Mouse (Mus musculus): Measurements from ENCODE around the gene Ermp1. TPM values are rescaled to one million over a fixed set of nuclear protein-coding genes. Genes with fewer than 3 reads are reported as not detected.
A peak's percentile ranks its signal among the peaks of the same experiment; 100 is the strongest.

Ermp1 gene
- polyA plus RNA-seq, 1 experiment from 2014 or later: 10.0 TPM

- ATAC-seq (ENCODE audit: low read depth): no peak
- H3K4me3 ChIP-seq (ENCODE audit: low read depth, low read length): no peak overlapping the region
- H3K4me2 ChIP-seq (ENCODE audit: low read depth, low read length): no peak overlapping the region
- no peak overlapping the region for H3K9ac ChIP-seq (ENCODE audit: low read depth, low read length)
- H3K4me1 ChIP-seq (ENCODE audit: control insufficient read depth, low read depth, low read length): no peaks in the 10 kb centered on the region
- no peak overlapping the region for H3K27ac ChIP-seq (ENCODE audit: low read length)
- WGBS (ENCODE audit: insufficient replicate concordance): 71% methylated on average over 4 of the region's 4 CpGs
- H3K36me3 ChIP-seq (ENCODE audit: control insufficient read depth, insufficient read depth): no peaks in the 10 kb centered on the region
- no peaks in the 10 kb centered on the region for H3K9me3 ChIP-seq (replicated peaks; ENCODE audit: control insufficient read depth, low read length)
- no peaks in the 10 kb centered on the region for H3K27me3 ChIP-seq (ENCODE audit: control insufficient read depth, insufficient read depth, low read depth, low read length)
These were observed 7.8 kb upstream of the Ermp1 start for GRCm38 (mm10) chr19:29656029-29656428.

GRCm38 (mm10) chr19:29655148-29655547, 6.9 kb upstream of the Ermp1 start:
- 58% methylated on average over 6 of the region's 6 CpGs for WGBS (ENCODE audit: insufficient replicate concordance)
- no peak overlapping the region for H3K9ac ChIP-seq (ENCODE audit: low read depth, low read length)
- no peak for ATAC-seq (ENCODE audit: low read depth)
- H3K27me3 ChIP-seq (ENCODE audit: control insufficient read depth, insufficient read depth, low read depth, low read length): no peaks in the 10 kb centered on the region
- no peak overlapping the region for H3K27ac ChIP-seq (ENCODE audit: low read length)
- H3K4me3 ChIP-seq (ENCODE audit: low read depth, low read length): no peak overlapping the region
- no peaks in the 10 kb centered on the region for H3K9me3 ChIP-seq (replicated peaks; ENCODE audit: control insufficient read depth, low read length)
- no peak overlapping the region for H3K4me2 ChIP-seq (ENCODE audit: low read depth, low read length)
- peaks cover 4% of the 10 kb centered on the region for H3K4me1 ChIP-seq (ENCODE audit: control insufficient read depth, low read depth, low read length)
- H3K36me3 ChIP-seq (ENCODE audit: control insufficient read depth, insufficient read depth): no peaks in the 10 kb centered on the region

GRCm38 (mm10) chr19:29653768-29654265, 5.6 kb upstream of the Ermp1 start:
- Histone ChIP-seq H3K9me3 (replicated peaks; ENCODE audit: control insufficient read depth, low read length) (no peaks in the 10 kb centered on the region), H3K27me3 (ENCODE audit: control insufficient read depth, insufficient read depth, low read depth, low read length) (no peaks in the 10 kb centered on the region), H3K4me3 (ENCODE audit: low read depth, low read length) (no peak overlapping the region), H3K36me3 (ENCODE audit: control insufficient read depth, insufficient read depth) (no peaks in the 10 kb centered on the region), H3K9ac (ENCODE audit: low read depth, low read length) (no peak overlapping the region), H3K4me1 (ENCODE audit: control insufficient read depth, low read depth, low read length) (peaks cover 18% of the 10 kb centered on the region), H3K4me2 (ENCODE audit: low read depth, low read length) (no peak overlapping the region), H3K27ac (ENCODE audit: low read length) (no peak overlapping the region)
- WGBS (ENCODE audit: insufficient replicate concordance): 85% methylated on average over 9 of the region's 9 CpGs
- ATAC-seq (ENCODE audit: low read depth): no peak

- WGBS (ENCODE audit: insufficient replicate concordance): 61% methylated on average over 1 of the region's 1 CpGs
- H3K4me3 ChIP-seq (ENCODE audit: low read depth, low read length): no peak overlapping the region
These were observed 1.5 kb upstream of the Ermp1 start for GRCm38 (mm10) chr19:29649683-29650082.

GRCm38 (mm10) chr19:29648550-29648914, 317 bp upstream of the Ermp1 start:
- H3K27ac ChIP-seq (ENCODE audit: low read length): peak overlapping the region; percentile 74
- WGBS (ENCODE audit: insufficient replicate concordance): 27% methylated on average over 4 of the region's 4 CpGs
- H3K9ac ChIP-seq (ENCODE audit: low read depth, low read length): peak overlapping the region; percentile 97

More at GRCm38 (mm10) chr19:29649683-29650082, 1.5 kb upstream of the Ermp1 start:
- Histone ChIP-seq H3K27ac (ENCODE audit: low read length) (peak overlapping the region; percentile 69), H3K27me3 (ENCODE audit: control insufficient read depth, insufficient read depth, low read depth, low read length) (no peaks in the 10 kb centered on the region), H3K4me2 (ENCODE audit: low read depth, low read length) (peak overlapping the region; percentile 29; the same call in 1 of the 2 replicates), H3K9me3 (replicated peaks; ENCODE audit: control insufficient read depth, low read length) (no peaks in the 10 kb centered on the region; the same call in 1 of the 2 replicates), H3K4me1 (ENCODE audit: control insufficient read depth, low read depth, low read length) (peaks cover 29% of the 10 kb centered on the region), H3K9ac (ENCODE audit: low read depth, low read length) (no peak overlapping the region), H3K36me3 (ENCODE audit: control insufficient read depth, insufficient read depth) (peaks cover 9% of the 10 kb centered on the region)
- peak; percentile 73 for ATAC-seq (ENCODE audit: low read depth)

GRCm38 (mm10) chr19:29644747-29645146, 3.5 kb downstream of the Ermp1 start:
- WGBS (ENCODE audit: insufficient replicate concordance): 94% methylated on average over 6 of the region's 6 CpGs
- no peak for ATAC-seq (ENCODE audit: low read depth)
- H3K27me3 ChIP-seq (ENCODE audit: control insufficient read depth, insufficient read depth, low read depth, low read length): no peaks in the 10 kb centered on the region
- no peak overlapping the region for H3K9ac ChIP-seq (ENCODE audit: low read depth, low read length)
- no peak overlapping the region for H3K4me2 ChIP-seq (ENCODE audit: low read depth, low read length)
- peaks cover 27% of the 10 kb centered on the region for H3K4me1 ChIP-seq (ENCODE audit: control insufficient read depth, low read depth, low read length)
- peaks cover 10% of the 10 kb centered on the region for H3K36me3 ChIP-seq (ENCODE audit: control insufficient read depth, insufficient read depth)
- H3K27ac ChIP-seq (ENCODE audit: low read length): no peak overlapping the region
- H3K4me3 ChIP-seq (ENCODE audit: low read depth, low read length): no peak overlapping the region
- no peaks in the 10 kb centered on the region; the same call in 1 of the 2 replicates for H3K9me3 ChIP-seq (replicated peaks; ENCODE audit: control insufficient read depth, low read length)

More at GRCm38 (mm10) chr19:29648550-29648914, 317 bp upstream of the Ermp1 start:
- Histone ChIP-seq H3K27me3 (ENCODE audit: control insufficient read depth, insufficient read depth, low read depth, low read length) (no peaks in the 10 kb centered on the region), H3K36me3 (ENCODE audit: control insufficient read depth, insufficient read depth) (peaks cover 10% of the 10 kb centered on the region), H3K9me3 (replicated peaks; ENCODE audit: control insufficient read depth, low read length) (no peaks in the 10 kb centered on the region; the same call in 1 of the 2 replicates), H3K4me1 (ENCODE audit: control insufficient read depth, low read depth, low read length) (peaks cover 29% of the 10 kb centered on the region), H3K4me3 (ENCODE audit: low read depth, low read length) (peak overlapping the region; percentile 96), H3K4me2 (ENCODE audit: low read depth, low read length) (peak overlapping the region; percentile 74; the same call in 1 of the 2 replicates)
- ATAC-seq (ENCODE audit: low read depth): no peak

- H3K4me3 ChIP-seq (ENCODE audit: low read depth, low read length): no peak overlapping the region
- peaks cover 14% of the 10 kb centered on the region for H3K4me1 ChIP-seq (ENCODE audit: control insufficient read depth, low read depth, low read length)
- 71% methylated on average over 11 of the region's 11 CpGs for WGBS (ENCODE audit: insufficient replicate concordance)
- no peaks in the 10 kb centered on the region for H3K27me3 ChIP-seq (ENCODE audit: control insufficient read depth, insufficient read depth, low read depth, low read length)
- no peaks in the 10 kb centered on the region; the same call in 1 of the 2 replicates for H3K9me3 ChIP-seq (replicated peaks; ENCODE audit: control insufficient read depth, low read length)
- no peak overlapping the region for H3K27ac ChIP-seq (ENCODE audit: low read length)
- no peak overlapping the region for H3K9ac ChIP-seq (ENCODE audit: low read depth, low read length)
- H3K4me2 ChIP-seq (ENCODE audit: low read depth, low read length): no peak overlapping the region
- ATAC-seq (ENCODE audit: low read depth): no peak
- H3K36me3 ChIP-seq (ENCODE audit: control insufficient read depth, insufficient read depth): peaks cover 10% of the 10 kb centered on the region
These were observed 4.9 kb downstream of the Ermp1 start for GRCm38 (mm10) chr19:29643194-29643922.

GRCm38 (mm10) chr19:29642211-29642610, 6.0 kb downstream of the Ermp1 start:
- Histone ChIP-seq H3K4me2 (ENCODE audit: low read depth, low read length) (no peak overlapping the region), H3K9me3 (replicated peaks; ENCODE audit: control insufficient read depth, low read length) (no peaks in the 10 kb centered on the region; the same call in 1 of the 2 replicates), H3K27me3 (ENCODE audit: control insufficient read depth, insufficient read depth, low read depth, low read length) (no peaks in the 10 kb centered on the region), H3K9ac (ENCODE audit: low read depth, low read length) (no peak overlapping the region), H3K4me1 (ENCODE audit: control insufficient read depth, low read depth, low read length) (peaks cover 13% of the 10 kb centered on the region), H3K27ac (ENCODE audit: low read length) (no peak overlapping the region), H3K36me3 (ENCODE audit: control insufficient read depth, insufficient read depth) (peaks cover 10% of the 10 kb centered on the region), H3K4me3 (ENCODE audit: low read depth, low read length) (no peak overlapping the region)
- ATAC-seq (ENCODE audit: low read depth): no peak
- 75% methylated on average over 6 of the region's 6 CpGs for whole genome bisulfite sequencing (ENCODE audit: insufficient replicate concordance)

- Histone ChIP-seq H3K4me3 (ENCODE audit: low read depth, low read length) (no peak overlapping the region), H3K4me1 (ENCODE audit: control insufficient read depth, low read depth, low read length) (peaks cover 9% of the 10 kb centered on the region), H3K4me2 (ENCODE audit: low read depth, low read length) (no peak overlapping the region), H3K9ac (ENCODE audit: low read depth, low read length) (no peak overlapping the region), H3K27ac (ENCODE audit: low read length) (no peak overlapping the region), H3K27me3 (ENCODE audit: control insufficient read depth, insufficient read depth, low read depth, low read length) (no peaks in the 10 kb centered on the region), H3K9me3 (replicated peaks; ENCODE audit: control insufficient read depth, low read length) (no peaks in the 10 kb centered on the region; the same call in 1 of the 2 replicates), H3K36me3 (ENCODE audit: control insufficient read depth, insufficient read depth) (peaks cover 16% of the 10 kb centered on the region)
- 85% methylated on average over 5 of the region's 5 CpGs for WGBS (ENCODE audit: insufficient replicate concordance)
- no peak for ATAC-seq (ENCODE audit: low read depth)
These were observed 6.7 kb downstream of the Ermp1 start for GRCm38 (mm10) chr19:29641510-29641909.
